Mouse (Mus musculus): ENCODE results near the gene Fut7. TPM values are rescaled to one million over a fixed set of nuclear protein-coding genes. Genes with fewer than 3 reads are reported as not detected.

The Fut7 gene
- total and polyA plus RNA-seq, 3 experiments = 0.17 to 0.57 (median 0.17) TPM

DNA sequence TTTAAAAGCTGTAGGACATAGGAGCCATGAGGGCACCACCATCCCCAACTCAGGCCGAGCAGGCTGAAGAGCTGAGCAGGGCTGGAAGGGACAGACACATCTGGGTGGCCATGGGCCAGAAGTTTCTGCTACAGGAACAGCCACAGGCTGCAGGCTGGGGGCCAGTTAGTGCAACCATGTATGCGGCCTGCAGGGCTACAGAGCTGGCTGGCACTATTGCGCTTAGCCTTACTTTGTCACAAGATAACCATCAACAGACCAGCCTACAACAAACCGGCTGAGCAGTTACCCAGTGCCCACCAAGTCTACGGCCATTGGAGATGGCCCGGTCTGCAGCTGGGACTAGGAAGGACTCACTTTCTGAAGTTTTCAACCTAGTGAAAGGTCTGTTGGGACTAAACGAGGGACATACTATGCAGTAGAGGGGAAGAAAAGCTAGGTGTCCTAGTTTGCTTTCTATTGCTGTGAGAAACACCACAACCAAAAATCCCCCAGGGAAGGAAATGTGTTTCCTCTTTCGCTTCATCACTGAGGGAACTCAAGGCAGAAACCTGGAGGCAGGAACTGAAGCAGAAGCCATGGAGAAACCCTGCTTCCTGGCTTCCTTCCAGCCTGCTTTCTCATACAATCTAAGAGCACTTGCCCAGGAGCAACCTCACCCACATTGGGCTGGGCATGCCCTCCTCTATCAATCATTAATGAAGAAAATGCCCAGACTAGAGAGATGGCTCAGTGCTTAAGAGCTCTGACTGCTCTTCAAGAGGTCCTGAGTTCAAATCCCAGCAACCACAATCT lies 28.0 kb downstream of the Fut7 start:
- Histone ChIP-seq H3K27me3 (replicated peaks) (no peaks in the 10 kb centered on the region), H3K9ac (ENCODE audit: insufficient read depth, low read depth) (no peak overlapping the region), H3K4me2 (ENCODE audit: insufficient read depth, low read depth, poor library complexity, severe bottlenecking) (no peak overlapping the region), H3K4me1 (ENCODE audit: control insufficient read depth in 1 of 2, insufficient read depth in 2 of 2) (peaks cover 0 to 7% of the 10 kb centered on the region in 2 experiments; a peak in 2 of 4 replicates), H3K27ac (ENCODE audit: insufficient read depth, low read depth) (no peak overlapping the region), H3K36me3 (replicated peaks in 1 of 2; ENCODE audit: control insufficient read depth in 1 of 2, insufficient read depth in 1 of 2, low read length in 1 of 2) (peaks cover 23 to 34% of the 10 kb centered on the region in 2 experiments), H3K79me2 (replicated peaks; ENCODE audit: control insufficient read depth, extremely low read depth, insufficient read depth, poor library complexity, severe bottlenecking) (no peaks in the 10 kb centered on the region), H3K4me3 (replicated peaks in 1 of 3; ENCODE audit: low read depth in 2 of 3, low read length in 2 of 3, poor library complexity in 1 of 3) (no peak overlapping the region), H3K9me3 (replicated peaks; ENCODE audit: low read length) (no peaks in the 10 kb centered on the region)
- DNase-seq (ENCODE audit: extremely low read depth) = no peak
- no peak for TF ChIP-seq KAT2A (IDR thresholded peaks at IDR 0.05; ENCODE audit: insufficient replicate concordance, low read length)
- no peak for TF ChIP-seq CHD1 (IDR thresholded peaks at IDR 0.05; ENCODE audit: low read depth, low read length)
- peak in 1 of 2 experiments; percentile 10; a peak in 1 of 4 replicates for TF ChIP-seq CTCF (conservative IDR thresholded peaks at IDR 0.05 in 1 of 2, IDR thresholded peaks at IDR 0.05 in 1 of 2; ENCODE audit: low read depth in 2 of 2, low read length in 2 of 2)
- TF ChIP-seq RAD21 (IDR thresholded peaks at IDR 0.05; ENCODE audit: low read depth, low read length) = peak; percentile 5
- dilution Hi-C loops (cut with MboI; ENCODE audit: extremely low pct_ligation_motif_present, extremely low pct_unique_long_range_greater_than_20kb, low sequenced_read_pairs) = no loop called here
- in situ Hi-C loops (cut with MboI; ENCODE audit: low pct_ligation_motif_present, low pct_unique_long_range_greater_than_20kb, low sequenced_read_pairs) = no loop called here

DNA sequence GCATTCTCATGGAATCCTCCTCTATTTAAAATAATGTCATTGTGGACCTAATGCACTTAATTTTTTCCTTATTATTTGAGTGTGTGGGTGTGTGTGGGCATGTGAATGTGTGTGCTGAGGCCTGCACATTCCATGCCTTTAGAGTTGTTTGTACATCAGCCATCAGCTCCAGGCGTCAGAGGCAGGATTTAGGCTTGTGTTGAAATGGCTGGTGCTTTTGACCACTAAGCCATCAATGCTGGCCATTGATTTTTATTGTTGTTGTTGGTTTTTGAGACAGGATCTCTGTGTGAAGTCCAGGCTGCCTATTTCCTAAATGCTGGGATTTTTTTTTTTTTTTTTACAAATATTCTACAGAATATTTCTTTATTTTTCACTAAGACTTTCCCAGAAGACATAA lies 29.9 kb downstream of the Fut7 start:
- no peaks in the 10 kb centered on the region for H3K27me3 ChIP-seq (replicated peaks)
- H3K9me3 ChIP-seq (replicated peaks; ENCODE audit: low read length) = no peaks in the 10 kb centered on the region
- H3K36me3 ChIP-seq (replicated peaks in 1 of 2; ENCODE audit: control insufficient read depth in 1 of 2, insufficient read depth in 1 of 2, low read length in 1 of 2) = peaks cover 8 to 25% of the 10 kb centered on the region in 2 experiments
- no peaks in the 10 kb centered on the region for H3K79me2 ChIP-seq (replicated peaks; ENCODE audit: control insufficient read depth, extremely low read depth, insufficient read depth, poor library complexity, severe bottlenecking)
- no peak overlapping the region for H3K9ac ChIP-seq (ENCODE audit: insufficient read depth, low read depth)
- H3K4me3 ChIP-seq (replicated peaks in 1 of 3; ENCODE audit: low read depth in 2 of 3, low read length in 2 of 3, poor library complexity in 1 of 3) = no peak overlapping the region
- dilution Hi-C loops (cut with MboI; ENCODE audit: extremely low pct_ligation_motif_present, extremely low pct_unique_long_range_greater_than_20kb, low sequenced_read_pairs) (no loop called here), in situ Hi-C loops (cut with MboI; ENCODE audit: low pct_ligation_motif_present, low pct_unique_long_range_greater_than_20kb, low sequenced_read_pairs) (no loop called here)
- no peak for TF ChIP-seq NELFE (IDR thresholded peaks at IDR 0.05; ENCODE audit: low read depth, low read length)
- no peak for TF ChIP-seq MYC (IDR thresholded peaks at IDR 0.05; ENCODE audit: low read depth, low read length)
- H3K4me1 ChIP-seq (ENCODE audit: control insufficient read depth in 1 of 2, insufficient read depth in 2 of 2) = peaks cover 0 to 7% of the 10 kb centered on the region in 2 experiments; a peak in 2 of 4 replicates
- H3K27ac ChIP-seq (ENCODE audit: insufficient read depth, low read depth) = no peak overlapping the region
- DNase-seq (ENCODE audit: extremely low read depth) = no peak
- H3K4me2 ChIP-seq (ENCODE audit: insufficient read depth, low read depth, poor library complexity, severe bottlenecking) = no peak overlapping the region

DNA sequence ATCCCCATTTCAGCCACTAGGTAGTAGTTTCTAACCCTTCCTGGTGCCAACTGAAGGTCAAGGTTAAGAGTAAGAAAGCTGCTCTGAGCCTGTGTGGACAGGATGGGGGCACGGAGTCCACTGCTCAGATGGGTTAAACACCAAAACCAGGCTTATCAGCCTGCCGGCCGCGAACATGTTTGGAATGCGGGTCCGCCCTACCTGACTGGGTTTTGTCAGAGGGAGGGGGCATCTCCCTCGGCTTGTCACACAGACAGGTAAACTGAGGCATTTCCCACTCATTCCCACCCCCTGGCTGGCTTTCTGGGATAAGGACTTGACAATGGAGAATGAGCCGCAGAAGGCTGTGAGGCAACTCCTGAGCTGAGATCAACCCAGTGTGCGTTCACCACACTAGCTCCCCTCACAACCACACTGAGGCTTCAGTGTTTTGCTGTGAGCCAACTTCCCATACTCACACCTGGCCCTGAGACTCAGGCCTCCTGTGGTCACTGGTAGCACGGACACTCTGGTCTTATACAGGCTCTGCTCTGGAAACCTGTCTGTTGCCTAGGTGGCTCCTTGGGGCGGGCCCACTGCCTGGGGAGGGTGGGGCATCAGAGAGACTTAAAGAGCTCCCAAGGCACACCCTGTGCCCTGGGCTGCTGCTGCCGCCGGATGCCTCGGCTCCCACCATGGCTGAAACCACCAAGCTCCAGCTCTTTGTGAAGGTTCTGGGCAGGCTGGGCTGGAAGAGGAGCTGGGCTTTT lies 33.3 kb downstream of the Fut7 start, which contains the start of gene Clic3:
TSS of gene Clic3 (plus strand) at position 634 of the 749 bp plus-strand sequence.
- Histone ChIP-seq H3K4me1 (ENCODE audit: control insufficient read depth in 1 of 2, insufficient read depth in 2 of 2) (peaks cover 4 to 17% of the 10 kb centered on the region in 2 experiments), H3K27me3 (replicated peaks) (no peaks in the 10 kb centered on the region), H3K9me3 (replicated peaks; ENCODE audit: low read length) (no peaks in the 10 kb centered on the region), H3K9ac (ENCODE audit: insufficient read depth, low read depth) (no peak within 1 kb of the TSS), H3K79me2 (replicated peaks; ENCODE audit: control insufficient read depth, extremely low read depth, insufficient read depth, poor library complexity, severe bottlenecking) (peaks cover 2% of the 10 kb centered on the region; the same call in 1 of the 2 replicates), H3K4me3 (replicated peaks in 1 of 3; ENCODE audit: low read depth in 2 of 3, low read length in 2 of 3, poor library complexity in 1 of 3) (no peak within 1 kb of the TSS), H3K27ac (ENCODE audit: insufficient read depth, low read depth) (no peak within 1 kb of the TSS), H3K4me2 (ENCODE audit: insufficient read depth, low read depth, poor library complexity, severe bottlenecking) (no peak within 1 kb of the TSS), H3K36me3 (replicated peaks in 1 of 2; ENCODE audit: control insufficient read depth in 1 of 2, insufficient read depth in 1 of 2, low read length in 1 of 2) (peaks cover 11 to 29% of the 10 kb centered on the region in 2 experiments)
- no peak for DNase-seq (ENCODE audit: extremely low read depth)
- in situ Hi-C loops (cut with MboI; ENCODE audit: low pct_ligation_motif_present, low pct_unique_long_range_greater_than_20kb, low sequenced_read_pairs) (no loop called here), dilution Hi-C loops (cut with MboI; ENCODE audit: extremely low pct_ligation_motif_present, extremely low pct_unique_long_range_greater_than_20kb, low sequenced_read_pairs) (no loop called here)
- TF ChIP-seq CHD1 (IDR thresholded peaks at IDR 0.05; ENCODE audit: low read depth, low read length) (no peak), MYC (IDR thresholded peaks at IDR 0.05; ENCODE audit: low read depth, low read length) (no peak), ZNF384 (IDR thresholded peaks at IDR 0.05; ENCODE audit: low read depth, low read length) (no peak), USF2 (conservative IDR thresholded peaks at IDR 0.05; ENCODE audit: low read depth, low read length) (no peak), POLR2A (IDR thresholded peaks at IDR 0.05; ENCODE audit: low read depth, low read length) (no peak), MEF2A (IDR thresholded peaks at IDR 0.05; ENCODE audit: borderline replicate concordance, low read depth, low read length) (no peak), E2F4 (IDR thresholded peaks at IDR 0.05; ENCODE audit: insufficient replicate concordance, low read depth, low read length) (no peak), JUND (conservative IDR thresholded peaks at IDR 0.05; ENCODE audit: low read depth, low read length) (no peak), JUN (IDR thresholded peaks at IDR 0.05; ENCODE audit: insufficient read depth, low read depth, low read length) (no peak), HCFC1 (IDR thresholded peaks at IDR 0.05; ENCODE audit: low read depth, low read length) (no peak), TBP (conservative IDR thresholded peaks at IDR 0.05; ENCODE audit: low read depth, low read length) (no peak), PAX5 (IDR thresholded peaks at IDR 0.05; ENCODE audit: low read length) (no peak), MAZ (IDR thresholded peaks at IDR 0.05; ENCODE audit: low read depth, low read length) (no peak), NRF1 (IDR thresholded peaks at IDR 0.05; ENCODE audit: low read depth, low read length) (no peak), ZKSCAN1 (IDR thresholded peaks at IDR 0.05; ENCODE audit: borderline replicate concordance, low read depth, low read length) (no peak)

Measured in CH12.LX (cell line).